Mouse (Mus musculus): ENCODE data around the gene Fbxw11. TPM values are rescaled to one million over a fixed set of nuclear protein-coding genes. Genes with fewer than 3 reads are reported as not detected.

Gene Fbxw11
- total RNA-seq, 2 experiments from 2014 or later, result 63.4 to 71.3 TPM

GRCm38 (mm10) chr11:32744463-32744862, 101.9 kb downstream of the Fbxw11 start:
- no peak for DNase-seq (ENCODE audit: low spot score in 2 of 2)

GRCm38 (mm10) chr11:32745466-32745865, 102.9 kb downstream of the Fbxw11 start:
- no peak for DNase-seq (ENCODE audit: low spot score in 2 of 2)

- DNase-seq (ENCODE audit: low spot score in 2 of 2), result no peak
These were observed 103.5 kb downstream of the Fbxw11 start for GRCm38 (mm10) chr11:32746036-32746435.

GRCm38 (mm10) chr11:32746475-32746874, 104.0 kb downstream of the Fbxw11 start:
- DNase-seq (ENCODE audit: low spot score in 2 of 2), result no peak

GRCm38 (mm10) chr11:32748800-32749199, 106.3 kb downstream of the Fbxw11 start:
- DNase-seq (ENCODE audit: low spot score in 2 of 2), result no peak

- DNase-seq (ENCODE audit: low spot score in 2 of 2), result no peak
These were observed 109.5 kb downstream of the Fbxw11 start for GRCm38 (mm10) chr11:32751863-32752594.

GRCm38 (mm10) chr11:32752595-32752885, 110.0 kb downstream of the Fbxw11 start:
- DNase-seq (ENCODE audit: low spot score in 2 of 2), result no peak

GRCm38 (mm10) chr11:32753358-32753757, 110.8 kb downstream of the Fbxw11 start:
- no peak for DNase-seq (ENCODE audit: low spot score in 2 of 2)

GRCm38 (mm10) chr11:32762773-32763172, 120.2 kb downstream of the Fbxw11 start:
- DNase-seq (ENCODE audit: low spot score in 2 of 2), result no peak

- no peak for DNase-seq (ENCODE audit: low spot score in 2 of 2)
These were observed 125.1 kb downstream of the Fbxw11 start for GRCm38 (mm10) chr11:32767496-32768230.

GRCm38 (mm10) chr11:32768642-32769343, 126.3 kb downstream of the Fbxw11 start:
- DNase-seq (ENCODE audit: low spot score in 2 of 2), result no peak

- no peak for DNase-seq (ENCODE audit: low spot score in 2 of 2)
These were observed 138.4 kb downstream of the Fbxw11 start for GRCm38 (mm10) chr11:32780747-32781536.

- no peak for DNase-seq (ENCODE audit: low spot score in 2 of 2)
These were observed 139.3 kb downstream of the Fbxw11 start for GRCm38 (mm10) chr11:32781633-32782404.

GRCm38 (mm10) chr11:32782724-32783123, 140.2 kb downstream of the Fbxw11 start:
- DNase-seq (ENCODE audit: low spot score in 2 of 2), result peak in 1 of 2 experiments; percentile 22

- no peak for DNase-seq (ENCODE audit: low spot score in 2 of 2)
These were observed 143.1 kb downstream of the Fbxw11 start for GRCm38 (mm10) chr11:32785591-32786147.

GRCm38 (mm10) chr11:32786201-32786600, 143.7 kb downstream of the Fbxw11 start:
- DNase-seq (ENCODE audit: low spot score in 2 of 2), result peak in 1 of 2 experiments; percentile 61

GRCm38 (mm10) chr11:32794759-32795445, 152.4 kb downstream of the Fbxw11 start:
- DNase-seq (ENCODE audit: low spot score in 2 of 2), result no peak
